Mouse (Mus musculus) Patski (cell line): Measurements from ENCODE around the gene Trpv2. TPM values are rescaled to one million over a fixed set of nuclear protein-coding genes. Genes with fewer than 3 reads are reported as not detected.

Source experiments
- ATAC-seq: fragments of 100-300 bp; one replicate; pipeline ENCODE4 v1.8.0; 2021
- CTCF ChIA-PET: fragments of 350-600 bp; sonication (Branson Sonifier 250); formaldehyde crosslinking; loops from one replicate; lab custom pipeline; 2022; ENCODE audit warnings: inconsistent platforms; lab: Charles Lee
- POLR2A ChIA-PET: fragments of 350-600 bp; sonication (Branson Sonifier 250); formaldehyde crosslinking; loops from one replicate; lab custom pipeline; 2022; ENCODE audit warnings: antibody characterized with exemption, inconsistent platforms; lab: Charles Lee
- DNase-seq: peaks from one replicate; pipeline ENCODE4 v3.0.0-alpha.2; 2011; ENCODE audit warnings: low read depth, low spot score
- H3K27me3 ChIP-seq: fragments of 371-371 bp; one replicate; pipeline ENCODE4 v1.5.1; 2021
- CTCF ChIP-seq: fragments of 100-300 bp; IDR thresholded peaks from one replicate; pipeline ENCODE4 v1.5.1; 2021
- in situ Hi-C: fragments of 300-500 bp; cut with MboI; formaldehyde crosslinking; loops from 3 replicates; pipeline ENCODE4 v1.11.1; 2018; ENCODE audit warnings: low pct_unique_long_range_greater_than_20kb, mixed read lengths
- polyA plus RNA-seq: library from polyadenylated mRNA; unstranded; gene quantifications from one replicate; pipeline ENCODE4 v1.2.3, GENCODE M21; 2021

Trpv2 gene
- 0.04 TPM for polyA plus RNA-seq

GRCm38 (mm10) chr11:62573959-62574702, at the start of gene Trpv2:
Gene Trpv2, plus strand, starts transcription at chr11:62574486.
- POLR2A ChIA-PET = interaction anchor here (0.6 kb wide), 1 partner anchor 619 kb away, joined by 3 read pairs; no protein-coding TSS in a partner anchor
- DNase-seq = no peak
- ATAC-seq = no peak
- in situ Hi-C loops = no loop called here
- TF ChIP-seq CTCF = no peak
- CTCF ChIA-PET = interaction anchor here (0.7 to 1.6 kb wide), 4 partner anchors 9 to 20 kb away, joined by 3 to 7 read pairs (median 5); no protein-coding TSS in a partner anchor
- no peaks in the 10 kb centered on the region for H3K27me3 ChIP-seq

- no peak for TF ChIP-seq CTCF
- in situ Hi-C loops = no loop called here
- no peaks in the 10 kb centered on the region for H3K27me3 ChIP-seq
- ATAC-seq (no peak), DNase-seq (no peak)
- CTCF ChIA-PET = interaction anchor here (0.6 to 1.0 kb wide), 2 partner anchors 33 to 60 kb away, joined by 3 read pairs; no protein-coding TSS in a partner anchor
- POLR2A ChIA-PET = no interaction called here
Measured at GRCm38 (mm10) chr11:62537089-62537488, 37.2 kb upstream of the Trpv2 start.

GRCm38 (mm10) chr11:62537590-62537989, 36.7 kb upstream of the Trpv2 start:
- in situ Hi-C loops = no loop called here
- CTCF ChIA-PET = interaction anchor here (1.0 kb wide), 1 partner anchor 34 kb away, joined by 3 read pairs; no protein-coding TSS in a partner anchor
- DNase-seq (no peak), ATAC-seq (no peak)
- TF ChIP-seq CTCF = no peak
- POLR2A ChIA-PET = interaction anchor here (0.7 to 4.1 kb wide), 2 partner anchors 13 to 19 kb away, joined by 4 to 30 read pairs; partner anchors contain the start of gene Ubb
- H3K27me3 ChIP-seq = no peaks in the 10 kb centered on the region

GRCm38 (mm10) chr11:62538321-62539088, 35.8 kb upstream of the Trpv2 start:
- ChIA-PET POLR2A (interaction anchor here (0.6 to 4.1 kb wide), 4 partner anchors 12 to 91 kb away, joined by 3 to 30 read pairs (median 4); partner anchors contain the start of genes Ncor1, Pigl and Ubb), CTCF (no interaction called here)
- in situ Hi-C loops = no loop called here
- no peak for TF ChIP-seq CTCF
- H3K27me3 ChIP-seq = no peaks in the 10 kb centered on the region
- no peak for DNase-seq
- ATAC-seq = peak; percentile 75

GRCm38 (mm10) chr11:62539089-62539890, 35.0 kb upstream of the Trpv2 start, which contains the start of gene Cenpv:
Gene Cenpv, minus strand, starts transcription at chr11:62539261.
- CTCF ChIA-PET = no interaction called here
- ATAC-seq (peak; percentile 77), DNase-seq (no peak)
- POLR2A ChIA-PET = interaction anchor here (0.7 to 4.1 kb wide), 4 partner anchors 11 to 82 kb away, joined by 3 to 30 read pairs (median 4); partner anchors contain the start of genes Ncor1, Pigl and Ubb
- in situ Hi-C loops = no loop called here
- H3K27me3 ChIP-seq = no peaks in the 10 kb centered on the region
- no peak for TF ChIP-seq CTCF

GRCm38 (mm10) chr11:62540167-62540566, 34.1 kb upstream of the Trpv2 start:
- in situ Hi-C loops = no loop called here
- no peak for TF ChIP-seq CTCF
- H3K27me3 ChIP-seq = no peaks in the 10 kb centered on the region
- ATAC-seq (no peak), DNase-seq (no peak)
- ChIA-PET CTCF (no interaction called here), POLR2A (interaction anchor here (0.8 to 4.1 kb wide), 2 partner anchors 10 to 16 kb away, joined by 4 to 30 read pairs; partner anchors contain the start of gene Ubb)

GRCm38 (mm10) chr11:62540969-62541368, 33.3 kb upstream of the Trpv2 start:
- DNase-seq = no peak
- ATAC-seq = no peak
- POLR2A ChIA-PET = interaction anchor here (4.1 kb wide), 1 partner anchor 10 kb away, joined by 30 read pairs; the partner anchor contains the start of gene Ubb
- in situ Hi-C loops = no loop called here
- no peak for TF ChIP-seq CTCF
- CTCF ChIA-PET = interaction anchor here (1.0 kb wide), 1 partner anchor 75 kb away, joined by 3 read pairs; no protein-coding TSS in a partner anchor
- no peaks in the 10 kb centered on the region for H3K27me3 ChIP-seq

GRCm38 (mm10) chr11:62541581-62541980, 32.7 kb upstream of the Trpv2 start:
- no peak for DNase-seq
- ChIA-PET CTCF (interaction anchor here (1.0 kb wide), 1 partner anchor 76 kb away, joined by 3 read pairs; no protein-coding TSS in a partner anchor), POLR2A (interaction anchor here (4.1 kb wide), 1 partner anchor 9 kb away, joined by 30 read pairs; the partner anchor contains the start of gene Ubb)
- no peak for ATAC-seq
- no peak for TF ChIP-seq CTCF
- H3K27me3 ChIP-seq = no peaks in the 10 kb centered on the region
- in situ Hi-C loops = no loop called here

GRCm38 (mm10) chr11:62543991-62544390, 30.3 kb upstream of the Trpv2 start:
- no peak for TF ChIP-seq CTCF
- ATAC-seq (no peak), DNase-seq (no peak)
- ChIA-PET POLR2A (no interaction called here), CTCF (interaction anchor here (1.6 kb wide), 1 partner anchor 13 kb away, joined by 3 read pairs; no protein-coding TSS in a partner anchor)
- no peaks in the 10 kb centered on the region for H3K27me3 ChIP-seq
- in situ Hi-C loops = no loop called here
